Mouse (Mus musculus) left cerebral cortex, postnatal 10 days (tissue): ENCODE data around the gene Drc7. TPM values are rescaled to one million over a fixed set of nuclear protein-coding genes. Genes with fewer than 3 reads are reported as not detected.

Experiments used
- DNase-seq, 2 experiments: peaks; one replicate each; pipeline ENCODE4 v3.0.0; 2021 to 2022; ENCODE audit warnings: low spot score in 2 of 2, mixed read lengths in 1 of 2; ENCODE audit errors: extremely low spot score in 1 of 2
- intact Hi-C: fragments of 180-260 bp; cut with DNase I; formaldehyde crosslinking; loops from one replicate; pipeline ENCODE4 v1.15.1; 2025
- total RNA-seq, 2 experiments: library from RNA; stranded (reverse); gene quantifications; 2 replicates each; pipeline ENCODE4 v1.2.3; 2021

Drc7 gene
- total RNA-seq, 2 experiments from 2014 or later, result 0.86 to 1.6 TPM

DNA sequence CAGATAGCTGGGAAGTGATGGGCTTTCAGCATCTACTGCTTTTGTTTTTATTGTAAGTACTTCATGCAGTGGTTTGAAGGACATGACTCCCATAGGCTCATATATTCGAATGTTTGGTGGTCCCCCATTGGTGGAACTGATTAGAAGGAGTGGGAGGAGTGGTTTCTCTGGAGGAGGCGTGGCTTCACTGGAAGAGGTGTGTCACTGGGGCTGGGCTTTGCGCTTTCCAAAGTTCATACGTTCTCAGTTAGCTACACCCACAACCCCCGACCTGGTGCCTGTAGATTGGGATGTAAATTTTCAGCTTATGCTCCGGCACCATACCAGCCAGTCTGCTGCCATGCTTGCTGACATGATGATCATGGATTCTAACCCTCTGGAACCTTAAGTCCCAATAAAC lies 465 bp upstream of the Drc7 start:
- DNase-seq, result no peak
- intact Hi-C loops, result no loop called here

DNA sequence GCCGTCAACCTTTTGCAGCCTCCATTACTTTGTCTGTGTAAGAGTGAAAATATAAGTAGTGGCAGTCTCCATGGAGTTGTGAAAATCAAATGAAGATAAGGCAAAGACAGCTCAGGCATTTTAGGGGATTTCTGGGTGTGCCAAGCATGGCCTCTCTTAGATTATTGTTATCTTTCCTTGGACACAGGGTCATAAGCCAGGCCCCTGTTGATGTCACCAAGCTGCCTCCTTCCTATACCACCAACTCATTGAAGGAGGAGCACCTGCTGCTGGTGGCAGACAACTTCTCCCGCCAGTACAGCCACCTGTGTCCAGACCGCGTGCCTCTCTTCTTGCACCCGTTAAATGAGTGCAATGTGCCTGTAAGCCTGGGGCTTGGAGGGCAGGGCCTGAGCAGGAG lies 1.5 kb downstream of the Drc7 start:
- intact Hi-C loops, result no loop called here
- DNase-seq, result no peak

DNA sequence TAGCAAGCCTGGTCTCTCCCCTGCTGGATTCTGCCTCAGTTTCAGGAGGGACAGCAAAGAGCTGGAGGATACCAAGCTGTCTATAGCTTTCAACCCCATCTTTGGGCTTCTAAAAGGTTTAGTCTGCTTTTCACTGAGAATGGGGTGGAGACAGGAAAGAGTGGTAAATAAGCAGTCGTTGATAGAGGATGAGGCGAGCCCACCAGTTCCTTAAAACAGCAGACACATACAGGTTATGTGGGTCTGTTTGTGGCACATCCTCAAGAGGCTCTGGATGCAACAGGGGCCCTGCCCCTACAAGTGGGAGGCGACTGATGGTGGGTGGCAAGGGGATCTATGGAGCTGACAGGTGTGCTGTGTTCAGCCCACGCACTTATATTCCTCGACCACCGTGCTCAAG lies 3.8 kb downstream of the Drc7 start:
- no peak for DNase-seq
- intact Hi-C loops, result no loop called here

DNA sequence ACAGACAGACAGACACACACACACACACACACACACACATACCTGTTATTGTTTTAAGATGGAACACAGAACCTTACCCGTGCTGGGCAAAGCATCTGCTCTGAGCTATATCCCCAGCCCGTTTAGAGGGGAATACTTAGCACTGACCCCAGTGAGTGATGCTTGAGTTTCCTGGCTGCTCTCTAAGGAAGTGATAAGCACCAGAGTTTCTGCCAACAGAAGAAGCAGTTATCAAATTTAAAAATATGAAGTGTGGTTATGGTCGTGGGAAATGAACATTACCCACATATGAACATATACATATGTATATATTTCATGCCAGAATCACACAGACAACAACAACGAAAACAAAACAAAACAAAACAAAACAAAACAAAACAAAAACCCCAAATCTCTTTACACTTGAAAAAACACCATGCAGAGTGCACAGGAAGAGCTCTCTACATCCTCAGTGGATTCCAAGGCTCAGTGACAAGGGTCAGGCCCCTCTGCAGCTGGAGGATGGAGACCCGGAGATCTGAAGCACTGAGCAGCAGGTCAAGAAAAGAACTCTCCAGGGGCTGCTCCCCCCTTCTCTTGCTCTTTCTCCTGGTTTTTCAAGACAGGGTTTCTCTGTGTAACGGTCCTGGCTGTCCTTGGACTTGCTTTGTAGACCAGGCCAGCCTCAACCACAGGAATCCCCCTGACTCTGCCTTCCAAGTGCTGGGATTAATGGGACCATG lies 5.1 kb downstream of the Drc7 start:
- intact Hi-C loops, result no loop called here
- no peak for DNase-seq

DNA sequence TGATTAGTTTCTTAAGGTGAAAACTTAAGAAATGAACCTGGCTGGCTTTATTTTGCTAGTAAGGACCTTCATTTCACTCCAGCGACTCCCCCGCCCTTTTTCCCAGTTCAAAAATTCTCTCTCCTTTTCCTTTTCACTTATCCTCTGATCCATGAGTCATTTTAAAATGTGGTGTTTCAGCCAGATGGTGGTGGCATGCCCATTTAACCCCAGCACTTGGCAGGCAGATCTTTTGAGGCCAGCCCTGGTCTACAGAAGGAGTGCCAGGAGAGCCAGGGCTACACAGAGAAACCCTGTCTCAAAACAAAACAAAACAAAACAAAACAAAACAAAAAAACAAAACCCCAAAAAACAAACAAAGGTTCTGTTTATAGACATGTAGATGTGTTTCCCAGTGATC lies 9.6 kb downstream of the Drc7 start:
- intact Hi-C loops, result no loop called here
- no peak for DNase-seq

DNA sequence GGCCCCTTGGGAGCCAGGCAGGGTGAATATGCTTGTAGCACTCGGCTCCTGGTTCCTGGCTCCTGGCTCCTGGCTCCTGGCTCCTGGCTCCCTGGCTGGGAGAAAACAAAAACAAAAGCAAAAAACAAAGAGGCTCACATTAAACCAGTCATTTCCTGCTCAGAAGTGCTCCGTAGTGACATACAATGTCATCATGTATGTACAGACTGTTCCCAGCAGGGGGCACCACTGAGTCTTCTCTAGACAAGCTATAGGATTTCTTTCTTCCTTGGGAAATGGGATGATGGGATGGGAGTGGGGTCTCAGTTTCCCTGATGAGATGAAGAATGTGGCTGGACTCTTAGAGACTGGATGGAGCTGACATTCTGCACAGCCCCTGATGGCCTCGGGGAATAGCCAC lies 12.7 kb downstream of the Drc7 start:
- peak in 1 of 2 experiments; percentile 63 for DNase-seq

DNA sequence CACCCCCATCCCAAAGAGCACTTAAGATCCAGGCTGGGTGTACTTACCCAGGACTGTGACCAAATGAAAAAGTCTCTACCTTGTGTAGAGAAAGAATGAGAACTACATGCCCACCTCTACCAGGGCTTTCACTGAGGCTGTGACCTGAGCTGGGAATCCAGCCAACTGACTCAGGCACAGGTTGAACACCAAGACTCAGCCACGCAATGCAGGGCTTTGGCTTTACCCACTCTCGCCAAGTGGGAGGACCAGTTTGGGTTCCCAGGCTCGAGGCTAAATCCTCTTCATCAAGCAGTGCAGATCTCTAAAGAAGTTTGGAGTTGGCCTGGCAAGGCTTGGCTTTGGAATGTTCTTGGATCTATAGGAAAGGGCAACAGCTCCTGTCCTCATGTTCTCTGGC lies 20.6 kb downstream of the Drc7 start:
- no peak for DNase-seq
- intact Hi-C loops, result no loop called here

More for the DNA sequence above, 12.7 kb downstream of the Drc7 start:
- intact Hi-C loops, result no loop called here

DNA sequence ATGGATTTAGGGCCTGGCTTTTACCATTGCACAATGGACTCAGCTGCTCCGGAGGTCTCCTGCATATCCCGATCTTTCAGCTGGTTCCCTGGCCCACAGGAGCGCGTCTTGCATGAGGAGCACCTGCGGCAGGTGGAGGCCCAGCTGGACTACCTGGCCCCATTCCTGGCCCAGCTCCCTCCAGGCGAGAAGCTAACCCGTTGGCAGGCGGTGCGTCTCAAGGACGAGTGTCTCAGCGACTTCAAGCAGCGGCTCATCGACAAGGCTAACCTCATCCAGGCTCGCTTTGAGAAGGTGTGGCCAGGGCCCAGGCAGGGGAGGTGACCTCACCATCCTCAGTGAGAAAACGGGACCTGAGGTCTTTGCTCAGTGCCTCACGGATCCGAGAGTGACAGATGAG lies 21.2 kb downstream of the Drc7 start:
- no peak for DNase-seq
- intact Hi-C loops, result no loop called here

DNA sequence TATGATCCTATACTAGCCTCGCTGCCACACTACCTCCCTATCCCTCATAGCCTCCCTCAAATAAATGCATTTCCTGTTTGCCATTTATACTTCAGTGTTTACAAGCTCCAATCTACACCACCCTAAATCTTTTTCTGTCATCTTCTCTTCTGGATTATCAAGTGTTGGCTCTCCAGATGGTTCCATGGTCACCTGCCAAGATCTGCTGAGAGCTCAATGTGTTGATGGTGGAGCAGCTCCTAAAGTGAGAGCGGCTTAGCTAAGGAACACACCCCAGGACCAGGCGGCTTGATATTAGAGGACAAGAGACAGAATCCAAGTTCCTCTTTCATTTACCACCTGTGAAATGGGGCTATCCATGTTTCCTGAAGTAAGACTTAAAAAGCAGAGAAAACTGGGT lies 23.2 kb downstream of the Drc7 start:
- no peak for DNase-seq
- intact Hi-C loops, result no loop called here

DNA sequence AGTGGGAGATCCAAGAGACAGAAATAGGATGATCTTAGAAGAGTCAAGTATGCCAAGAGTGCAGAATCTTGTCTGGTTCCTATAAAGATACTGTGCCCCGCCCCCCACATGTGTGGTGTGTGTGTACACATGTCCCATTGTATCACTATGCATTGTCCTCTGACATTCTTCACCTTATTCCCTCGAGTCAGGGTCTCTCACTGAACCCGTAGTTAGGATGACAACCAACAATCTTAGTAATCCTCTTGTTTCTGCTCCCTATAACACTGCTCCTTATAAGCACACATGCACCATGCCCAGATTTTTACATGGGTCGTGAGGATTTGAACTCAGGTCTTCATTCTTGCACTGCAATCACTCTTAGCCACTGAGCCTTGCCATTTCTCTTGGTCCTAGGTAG lies 24.4 kb downstream of the Drc7 start:
- DNase-seq, result no peak
- intact Hi-C loops, result no loop called here

DNA sequence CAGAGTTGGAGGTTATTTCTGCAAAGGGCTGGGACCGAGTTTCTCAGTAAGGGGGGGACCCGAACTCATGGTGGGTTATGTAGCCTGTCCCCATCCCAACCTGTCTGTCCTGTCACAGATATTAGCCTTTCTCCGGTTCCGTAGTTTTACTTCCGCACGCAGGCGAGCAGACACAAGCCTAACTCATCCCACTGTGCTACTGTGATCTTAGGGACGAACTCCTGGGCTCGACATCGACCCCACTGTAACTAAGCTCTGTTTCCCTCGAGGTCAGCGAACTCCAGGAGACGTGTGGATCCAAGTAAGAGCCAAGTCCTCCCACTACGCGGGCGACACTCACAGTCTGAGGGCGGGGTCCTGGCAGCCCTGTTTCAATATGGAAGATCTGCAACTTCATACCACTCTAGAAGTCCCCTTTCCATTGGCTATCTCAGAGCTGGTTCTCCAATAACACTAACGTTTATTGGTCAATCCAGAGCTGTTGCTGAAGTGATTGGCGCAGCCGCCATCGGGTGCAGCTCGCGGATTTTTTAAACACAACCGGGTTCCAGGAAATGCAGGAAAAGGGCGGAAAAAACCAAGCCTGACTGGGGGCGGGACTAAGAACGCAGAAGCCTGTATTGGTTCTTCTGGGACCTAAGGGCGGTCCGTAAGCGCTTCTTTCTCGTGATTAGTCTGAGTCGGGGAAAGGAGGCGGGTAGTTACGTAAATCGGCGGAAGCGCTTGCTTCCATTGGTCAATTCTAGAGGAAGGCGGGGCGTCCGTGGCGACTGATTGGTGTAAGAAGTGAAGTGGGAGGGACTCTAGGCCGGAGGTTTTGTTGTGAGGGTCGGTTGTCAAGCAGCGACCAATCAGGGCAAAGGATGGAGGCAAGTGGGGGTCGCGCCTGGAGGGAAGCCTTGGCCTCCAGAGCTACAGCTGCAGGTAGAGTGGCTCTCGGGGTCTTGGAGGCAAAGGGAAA lies 25.8 kb downstream of the Drc7 start, which contains the start of gene Katnb1:
Gene Katnb1, plus strand, starts transcription at position 806 of the 961 bp plus-strand sequence.
- intact Hi-C loops, result loop anchor here (5.0 kb wide), 1 partner anchor 133 kb away; no protein-coding TSS in a partner anchor
- peak; percentile 99 for DNase-seq

DNA sequence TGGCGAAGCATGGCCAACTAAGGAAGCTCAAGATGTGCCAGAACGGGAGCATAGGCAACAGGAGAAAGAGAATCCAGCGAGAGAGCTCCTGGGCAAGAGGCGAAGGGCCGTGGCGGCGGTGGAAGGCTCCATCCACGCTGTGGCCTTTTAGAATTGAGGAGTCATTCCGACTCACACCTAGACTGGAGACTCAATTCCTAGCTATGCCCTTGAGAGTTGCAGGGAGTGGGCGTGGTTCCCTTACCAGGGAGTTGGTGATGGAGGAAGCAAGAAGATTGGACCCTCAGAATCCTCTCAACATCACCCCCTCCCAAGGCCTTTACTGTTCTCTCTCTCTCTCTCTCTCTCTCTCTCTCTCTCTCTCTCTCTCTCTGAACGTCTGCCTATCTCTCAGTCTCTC lies 26.7 kb downstream of the Drc7 start:
- DNase-seq, result no peak
- intact Hi-C loops, result loop anchor here (5.0 kb wide), 1 partner anchor 134 kb away; no protein-coding TSS in a partner anchor

DNA sequence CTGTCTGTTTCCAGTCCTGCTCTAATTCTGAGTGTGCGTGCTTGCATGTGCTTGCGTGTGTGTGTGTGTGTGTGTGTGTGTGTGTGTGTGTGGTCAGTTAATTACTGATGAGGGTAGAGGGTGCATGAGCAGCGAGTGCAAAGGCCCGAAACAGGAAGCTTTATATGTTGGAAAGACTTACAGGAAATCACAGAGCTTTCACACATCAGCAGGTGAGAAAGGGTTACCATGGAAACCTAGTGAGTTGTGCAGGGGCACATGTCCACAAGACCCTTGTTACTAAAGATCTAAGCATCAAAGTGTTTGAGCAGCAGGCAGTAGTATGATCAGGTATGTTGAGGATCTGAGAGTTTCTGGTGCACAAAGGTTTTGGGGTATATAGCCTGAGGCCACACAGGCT lies 29.4 kb downstream of the Drc7 start:
- intact Hi-C loops, result loop anchor here (5.0 kb wide), 1 partner anchor 137 kb away; no protein-coding TSS in a partner anchor
- DNase-seq, result no peak

DNA sequence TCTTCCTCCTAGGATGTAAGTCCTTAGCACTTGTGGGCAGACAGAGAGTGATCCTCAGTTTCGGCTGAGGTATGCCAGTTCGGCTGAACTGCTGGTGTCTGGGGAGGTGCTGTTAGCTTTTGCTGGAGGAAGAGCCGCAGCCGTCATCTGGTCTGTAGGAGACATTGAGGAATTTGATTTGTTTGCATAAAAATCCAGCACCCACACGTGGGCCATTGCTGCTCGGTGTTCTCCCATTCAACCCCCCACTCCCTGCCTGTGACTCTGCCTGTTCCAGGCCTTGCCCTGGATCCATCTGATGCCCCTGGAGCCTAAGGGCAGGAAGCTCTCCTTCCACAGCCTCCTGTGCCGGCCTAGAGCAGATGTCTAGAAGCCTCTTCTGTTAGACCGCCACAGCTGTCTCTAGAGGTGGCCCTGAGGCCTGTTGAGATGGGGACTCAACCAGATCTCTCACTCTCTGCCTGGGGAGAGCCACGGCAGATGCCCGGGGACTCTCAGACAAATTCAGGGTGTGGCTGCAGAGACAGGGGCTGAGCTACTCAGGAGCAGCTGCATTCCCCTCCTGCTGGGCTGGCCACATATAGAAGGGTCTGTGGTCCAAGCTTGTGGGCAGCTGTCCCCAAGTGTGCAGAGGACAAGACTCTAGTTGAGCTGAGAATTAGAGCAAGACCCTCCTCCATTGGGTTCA lies 30.0 kb downstream of the Drc7 start:
- DNase-seq, result no peak
- intact Hi-C loops, result loop anchor here (5.0 kb wide), 1 partner anchor 138 kb away; no protein-coding TSS in a partner anchor

DNA sequence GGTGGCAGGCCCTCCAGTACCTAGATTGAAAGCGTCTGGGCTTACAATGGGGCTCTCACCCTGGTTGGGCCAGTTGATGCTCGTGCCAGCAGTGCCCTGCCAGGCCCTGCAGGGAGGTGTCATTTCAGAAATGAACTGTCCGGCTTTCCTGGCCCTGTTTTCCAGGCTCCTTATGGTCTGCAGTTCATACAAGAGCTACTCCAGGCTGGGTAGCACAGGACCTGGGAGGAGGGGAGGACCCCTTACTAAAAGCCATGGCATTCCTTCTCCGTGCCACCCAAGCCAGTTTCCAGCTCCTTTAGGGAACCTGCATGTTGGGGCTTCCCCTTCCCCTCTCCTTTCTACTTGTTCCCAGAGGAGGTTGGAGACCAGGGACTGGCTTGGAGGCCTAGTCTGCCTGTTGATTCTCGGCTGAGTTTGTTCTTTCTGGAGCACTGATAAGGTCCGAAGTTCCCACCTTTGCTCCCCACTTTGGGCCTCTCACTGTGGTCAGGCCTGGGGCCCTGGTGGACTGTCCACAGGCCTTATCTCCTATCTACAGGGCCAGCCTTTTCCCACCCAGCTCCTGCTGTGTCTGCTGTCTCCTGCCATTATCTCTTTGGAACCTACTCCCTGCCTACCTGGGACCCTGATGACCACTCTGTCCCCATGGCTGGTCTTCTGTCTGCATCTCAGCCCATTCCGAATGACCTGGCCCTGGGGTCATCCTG lies 30.7 kb downstream of the Drc7 start:
- DNase-seq, result no peak
- intact Hi-C loops, result no loop called here

DNA sequence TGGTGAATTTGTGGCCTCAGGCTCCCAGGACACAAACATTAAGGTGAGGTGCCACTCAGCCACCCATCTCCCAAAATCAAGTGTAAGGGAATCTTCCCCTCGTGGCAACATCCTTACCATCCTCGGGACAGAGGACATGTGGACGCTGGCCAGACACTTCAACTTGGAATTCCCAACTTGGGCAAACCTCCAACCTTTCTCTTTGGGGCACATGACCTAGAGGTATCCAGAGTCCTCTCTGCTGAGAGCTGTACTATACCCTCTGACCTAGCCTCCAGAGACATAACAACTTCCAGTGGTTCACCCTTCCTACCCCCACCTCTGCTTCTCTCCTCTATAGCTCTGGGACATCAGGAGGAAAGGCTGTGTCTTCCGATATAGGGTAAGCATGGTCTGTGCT lies 38.7 kb downstream of the Drc7 start:
- intact Hi-C loops, result no loop called here
- DNase-seq, result no peak

DNA sequence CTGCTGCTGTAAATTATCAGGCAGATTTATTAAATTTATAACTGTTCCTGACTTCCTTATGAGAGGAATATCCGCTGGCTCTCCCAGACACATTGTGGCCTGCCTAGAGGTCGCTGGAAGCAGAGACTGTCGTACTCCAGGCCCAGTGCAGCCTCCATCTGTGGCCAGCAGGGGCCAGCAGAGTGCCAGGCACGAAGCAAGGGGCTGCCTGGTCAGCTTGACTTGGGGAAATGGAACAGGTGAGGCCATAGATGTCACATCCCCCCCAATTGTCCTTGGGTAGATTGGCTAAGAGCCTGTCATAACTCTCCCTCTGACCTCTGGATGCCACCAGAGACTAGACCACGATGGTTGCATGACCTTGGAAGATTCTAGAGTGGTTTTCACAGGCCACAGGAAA lies 44.1 kb downstream of the Drc7 start:
- DNase-seq, result peak in 1 of 2 experiments; percentile 81
- intact Hi-C loops, result no loop called here

DNA sequence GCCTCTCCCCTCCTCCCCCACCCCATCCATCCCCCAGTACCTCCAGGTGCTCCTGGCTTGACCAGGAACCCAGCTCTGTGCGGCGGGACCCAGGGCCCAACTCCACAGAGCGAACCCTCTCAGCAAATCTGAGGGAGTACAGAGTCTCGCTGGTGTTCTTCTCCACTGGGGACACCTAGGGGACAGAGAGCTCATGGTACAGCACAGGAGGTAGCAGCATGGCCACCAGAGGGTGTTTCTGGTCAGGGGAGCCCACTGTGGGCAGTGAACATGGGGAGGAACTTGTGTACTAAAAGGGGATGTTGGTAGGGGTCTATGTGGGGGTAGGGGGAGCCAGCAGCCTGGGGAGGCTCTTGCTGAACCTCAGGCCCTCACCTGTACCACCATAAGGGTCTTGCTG lies 47.1 kb downstream of the Drc7 start:
- no peak for DNase-seq
- intact Hi-C loops, result loop anchor here (10.0 kb wide), 2 partner anchors 103 to 213 kb away; partner anchors contain the start of genes Kifc3 and Tepp
